Mouse (Mus musculus) gastrocnemius, adult 18-20 months (tissue): ENCODE results near the gene Fzd10. TPM values are rescaled to one million over a fixed set of nuclear protein-coding genes. Genes with fewer than 3 reads are reported as not detected.

Experiments used
- DNase-seq: peaks from one replicate; pipeline ENCODE4 v3.0.0; 2021; ENCODE audit warnings: low spot score
- long read RNA-seq, 2 experiments: library from polyadenylated mRNA; stranded (forward); transcript quantifications; one replicate each; pipeline ENCODE4 v2.0.0; 2021
- total RNA-seq, 2 experiments: library from RNA; stranded (reverse); gene quantifications; 2 replicates each; pipeline ENCODE4 v1.2.3; 2021

Gene Fzd10
- 1 to 10 TPM in 1 of 2 experiments, under 1 TPM in 1; 0.95 to 1.2 TPM for total RNA-seq
- long read RNA-seq, experiment 1, result 0 reads
- long read RNA-seq, experiment 2, result 0 reads

GRCm38 (mm10) chr5:128600072-128601021 is at the start of gene Fzd10:
Gene Fzd10, plus strand, starts transcription at chr5:128600844.
- no peak for DNase-seq

DNA sequence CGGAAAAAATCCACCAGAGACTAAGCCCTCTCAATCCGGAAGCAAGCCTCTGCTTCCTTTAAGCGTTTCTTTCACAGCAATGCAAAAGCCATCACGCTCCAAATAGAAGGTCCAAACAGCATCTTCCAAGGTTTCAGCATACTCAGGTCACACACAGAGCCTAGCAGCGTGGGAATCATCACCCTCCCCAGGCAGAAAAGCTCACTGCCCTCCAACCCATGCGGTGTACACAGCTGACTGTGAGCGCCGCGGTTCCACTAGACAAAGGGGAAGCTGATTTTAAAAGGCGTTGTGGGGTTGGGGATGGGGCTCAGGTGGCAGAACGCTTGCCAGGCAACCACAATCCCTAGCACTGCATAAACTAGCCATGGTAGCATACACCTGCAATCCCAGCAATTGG is 49.2 kb upstream of the Fzd10 start:
- no peak for DNase-seq

DNA sequence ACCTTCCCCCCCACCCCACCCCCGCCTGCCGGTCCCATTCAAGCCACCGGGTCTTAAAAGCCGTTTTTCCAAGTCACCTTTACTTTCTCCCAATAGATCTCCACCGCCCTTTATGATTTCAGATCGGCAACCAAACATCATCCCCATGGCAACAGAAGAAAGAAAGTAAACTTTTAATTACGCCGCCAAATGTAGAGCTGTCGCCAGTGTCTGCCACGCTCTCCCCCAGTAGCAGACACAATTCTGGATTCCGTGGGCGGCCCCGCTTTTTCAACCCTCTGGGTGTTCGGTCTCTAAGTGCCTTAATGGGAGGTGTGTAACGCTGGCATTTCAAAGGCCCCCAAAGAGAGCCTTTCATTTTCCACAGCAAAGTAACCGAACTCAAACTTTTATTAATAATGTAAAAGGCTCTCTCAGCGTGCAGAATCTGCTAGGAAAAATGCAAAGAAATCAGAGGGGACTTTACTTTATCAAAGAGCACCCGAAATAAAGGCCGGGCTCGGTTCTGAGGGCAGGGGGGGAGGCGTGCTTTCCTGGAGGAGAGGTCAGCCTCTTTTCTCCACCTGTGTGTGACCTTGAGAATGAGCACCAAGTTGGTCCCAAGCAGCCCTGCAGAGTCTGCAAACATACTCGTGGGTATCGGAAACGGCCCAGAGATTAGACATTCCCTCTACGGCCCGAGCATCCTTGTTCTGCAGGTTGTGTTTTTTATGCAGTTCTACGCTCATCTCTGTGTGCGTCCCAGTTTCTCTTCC is 48.3 kb upstream of the Fzd10 start:
- no peak for DNase-seq

DNA sequence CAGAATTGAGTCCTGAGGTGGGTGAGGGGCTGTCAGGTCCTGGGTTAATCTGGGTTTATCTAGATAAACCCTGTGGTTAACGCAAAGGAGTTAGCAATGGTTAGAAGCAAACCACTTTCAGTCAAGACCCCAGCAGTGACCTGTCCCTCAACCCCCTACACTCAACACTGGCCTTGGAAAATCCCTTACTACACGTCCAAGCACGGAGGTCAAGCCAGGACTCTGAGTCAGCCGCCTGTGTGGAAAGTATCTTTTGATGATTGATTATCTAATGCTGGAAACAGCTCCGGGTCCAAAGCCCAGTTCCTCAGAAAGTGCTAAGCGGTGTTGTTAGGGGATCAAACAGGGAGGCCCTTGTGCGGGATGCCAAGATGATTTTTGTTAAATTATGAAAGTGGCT is 42.5 kb upstream of the Fzd10 start:
- DNase-seq, result no peak

DNA sequence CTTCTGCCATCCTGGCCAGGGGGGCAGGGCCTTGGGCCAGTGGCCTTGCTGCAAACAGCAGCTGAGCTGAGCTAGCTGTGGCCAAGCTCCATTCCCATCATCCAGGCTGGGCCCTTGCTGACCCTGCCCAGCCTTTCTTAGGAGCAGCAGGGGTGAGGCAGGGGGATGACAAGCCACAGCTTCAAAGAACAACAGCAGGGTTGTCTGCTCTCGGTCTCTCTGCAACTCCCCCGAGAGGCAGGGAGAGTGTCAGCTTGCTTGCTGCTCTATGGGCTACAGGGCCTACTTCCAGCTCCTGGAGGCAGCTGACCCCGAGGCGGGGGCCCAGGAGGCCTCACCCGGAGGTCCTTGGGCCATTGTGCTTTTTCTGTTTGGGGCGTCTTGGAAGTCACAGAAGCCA is 33.3 kb upstream of the Fzd10 start:
- DNase-seq, result no peak

DNA sequence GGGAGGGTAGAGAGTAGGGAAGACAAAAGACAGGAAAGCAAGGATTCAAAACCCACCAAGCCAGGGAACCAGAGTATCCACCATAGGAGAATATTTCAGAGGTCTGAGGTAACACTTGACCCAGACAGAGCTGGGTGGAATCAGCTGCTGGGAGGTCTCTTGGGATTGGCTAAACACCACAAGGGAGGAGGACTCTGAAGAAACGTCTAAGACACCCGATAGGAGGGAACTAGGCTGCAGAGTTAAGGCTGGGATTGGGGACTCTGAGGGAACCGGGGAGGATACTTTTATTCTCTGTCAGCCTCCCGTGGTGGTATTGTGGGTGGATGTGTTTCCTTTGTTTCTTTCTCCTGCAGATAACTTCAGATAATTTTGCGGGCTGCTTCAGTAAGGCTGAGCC is 31.7 kb upstream of the Fzd10 start:
- DNase-seq, result no peak

DNA sequence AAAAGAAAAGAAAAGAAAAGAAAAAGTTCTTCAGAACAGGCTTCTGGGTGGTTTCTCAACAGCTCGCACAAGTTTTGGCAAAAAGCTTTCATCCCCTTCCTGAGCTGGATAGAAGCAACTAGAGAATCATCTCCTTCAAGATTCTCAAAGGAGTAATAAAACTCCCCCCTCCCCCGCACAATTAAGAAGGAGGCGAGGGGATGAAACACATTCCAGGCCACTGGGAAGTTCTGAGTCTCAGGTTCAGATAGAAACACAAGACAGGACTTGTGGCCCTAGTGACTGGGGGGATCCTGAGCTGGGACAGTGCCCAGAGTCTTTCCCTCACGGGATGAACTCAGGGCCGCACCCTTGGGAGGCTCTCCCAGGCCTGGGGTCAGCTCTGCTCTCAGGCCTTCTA is 30.6 kb upstream of the Fzd10 start:
- DNase-seq, result no peak

DNA sequence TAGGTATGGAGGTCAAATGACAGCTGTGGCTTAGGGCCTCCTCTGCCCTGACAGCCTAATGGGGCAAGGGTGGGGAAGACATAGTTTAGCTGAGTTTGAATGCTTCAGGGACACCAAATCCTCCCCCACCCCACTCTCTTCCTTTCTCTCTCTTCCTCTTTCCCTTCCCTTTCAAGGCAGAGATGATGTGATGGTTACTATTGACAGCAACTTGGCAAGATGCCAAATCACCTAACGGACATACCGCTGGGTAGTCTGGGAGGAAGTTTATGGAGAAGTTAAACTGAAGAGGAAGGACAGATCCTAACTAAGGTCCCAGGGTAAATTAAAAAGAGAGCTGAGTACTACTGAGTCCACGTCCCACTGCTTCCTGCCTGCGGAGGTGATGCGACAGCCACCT is 29.8 kb upstream of the Fzd10 start:
- DNase-seq, result no peak

- no peak for DNase-seq
Measured at GRCm38 (mm10) chr5:128571706-128572105, 28.9 kb upstream of the Fzd10 start.

DNA sequence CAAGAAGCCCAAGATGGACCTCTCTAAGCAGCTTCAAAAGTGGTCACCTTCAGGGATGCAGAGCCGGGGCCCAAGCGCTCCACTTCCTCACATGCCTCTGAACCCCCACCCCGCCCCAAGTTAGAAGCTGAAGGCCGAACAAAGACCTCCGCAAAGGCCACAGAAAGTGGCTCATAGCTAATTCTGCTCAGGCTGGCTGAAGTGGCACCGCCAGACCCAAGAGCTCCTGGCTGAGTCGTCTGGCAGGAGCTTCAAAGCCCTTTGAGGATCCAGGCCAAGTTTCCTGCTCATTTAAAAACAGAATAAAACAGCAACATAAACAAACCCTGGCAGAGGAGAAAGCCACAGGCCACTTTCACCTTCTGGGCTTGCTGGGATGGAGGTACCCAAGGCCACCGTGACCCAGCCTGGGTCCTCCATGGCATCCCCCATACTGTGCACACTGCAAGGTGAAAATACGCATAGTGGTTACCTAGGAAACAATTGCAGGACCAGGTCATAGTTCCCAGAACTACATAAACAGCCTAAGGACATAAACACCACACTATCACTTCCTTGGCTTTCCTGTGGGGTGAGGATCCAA is 24.6 kb upstream of the Fzd10 start:
- no peak for DNase-seq

- no peak for DNase-seq
Measured at GRCm38 (mm10) chr5:128579047-128579650, 21.5 kb upstream of the Fzd10 start.

DNA sequence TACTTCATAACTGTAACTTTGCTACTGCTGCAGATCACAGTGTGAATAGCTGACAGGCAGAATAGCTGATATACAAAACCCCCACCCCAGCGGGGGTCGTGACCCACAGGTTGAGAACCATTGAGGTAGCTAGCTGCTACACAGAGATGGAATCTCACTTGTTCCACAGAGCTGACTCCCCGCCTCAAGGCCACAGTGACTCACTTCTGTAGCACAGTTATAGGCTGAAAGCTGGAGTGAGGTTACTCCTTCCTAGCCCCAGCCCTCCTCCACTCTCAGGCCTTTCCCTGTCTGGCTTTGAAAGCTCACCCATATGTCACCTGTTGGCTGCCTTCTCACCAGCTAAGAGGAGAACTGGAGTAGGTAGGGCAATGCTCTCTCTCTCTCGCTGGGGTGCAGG is 19.7 kb upstream of the Fzd10 start:
- no peak for DNase-seq

DNA sequence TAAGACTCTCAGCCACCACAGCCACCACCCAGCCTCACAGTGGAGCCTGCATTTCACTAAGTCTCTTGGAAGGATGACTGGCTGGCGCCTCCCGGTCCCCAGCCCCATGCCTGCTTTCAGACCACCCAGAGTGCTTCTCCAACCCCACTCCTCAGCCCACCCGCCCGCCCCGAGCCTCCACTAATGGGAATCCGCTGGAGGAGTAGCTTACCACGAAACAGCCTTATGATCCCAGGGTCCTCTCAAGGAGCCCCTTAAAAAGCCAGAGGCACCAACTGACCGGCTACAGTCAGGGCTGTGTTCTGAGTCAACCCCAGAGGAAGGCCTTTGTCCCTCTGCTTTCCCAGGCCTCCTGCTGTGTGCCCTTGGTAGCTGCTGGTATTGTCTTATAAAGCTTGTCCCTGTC is 19.1 kb upstream of the Fzd10 start:
- DNase-seq, result no peak

GRCm38 (mm10) chr5:128589231-128589630 is 11.4 kb upstream of the Fzd10 start:
- DNase-seq, result no peak

DNA sequence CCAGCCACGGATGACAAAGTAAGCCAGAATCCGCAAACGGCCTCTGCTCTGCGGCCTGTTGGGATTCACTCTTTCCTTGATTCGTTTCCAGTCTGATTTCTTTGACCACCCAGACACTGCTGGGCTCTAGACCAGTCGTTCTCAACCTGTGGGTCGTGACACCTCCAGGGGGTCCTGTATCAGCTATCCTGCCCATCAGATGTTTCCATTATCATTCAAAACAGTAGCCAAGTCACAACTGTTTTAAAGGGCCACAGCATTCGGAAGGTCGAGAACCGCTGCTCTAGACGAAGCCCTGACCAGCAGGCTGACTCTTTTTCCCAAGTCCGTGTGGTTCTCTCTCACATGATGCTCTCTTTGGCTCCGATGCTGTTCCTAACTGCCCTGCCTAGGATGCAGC is 7.2 kb upstream of the Fzd10 start:
- no peak for DNase-seq

DNA sequence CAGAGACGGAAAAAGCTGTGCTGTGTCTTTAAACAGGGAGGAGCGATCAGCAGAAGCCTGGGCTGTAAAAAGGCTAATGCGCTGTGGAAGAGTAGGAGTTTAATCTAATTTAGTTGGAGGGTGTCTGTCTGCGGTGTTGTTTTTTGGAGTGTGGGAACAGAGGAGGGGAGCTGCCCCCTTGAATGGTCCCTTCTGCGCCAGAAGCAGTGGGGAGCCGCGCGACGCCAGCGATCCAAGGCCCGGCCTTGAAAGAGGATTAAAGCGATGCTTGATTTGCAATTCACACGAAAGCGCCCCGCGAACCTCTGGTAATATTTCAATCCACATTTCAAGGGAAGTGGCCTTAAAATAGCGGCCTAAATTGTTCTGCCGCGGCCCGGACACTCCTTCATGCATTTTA is 3.8 kb upstream of the Fzd10 start:
- DNase-seq, result no peak

- no peak for DNase-seq
Measured at GRCm38 (mm10) chr5:128597381-128597780, 3.3 kb upstream of the Fzd10 start.

DNA sequence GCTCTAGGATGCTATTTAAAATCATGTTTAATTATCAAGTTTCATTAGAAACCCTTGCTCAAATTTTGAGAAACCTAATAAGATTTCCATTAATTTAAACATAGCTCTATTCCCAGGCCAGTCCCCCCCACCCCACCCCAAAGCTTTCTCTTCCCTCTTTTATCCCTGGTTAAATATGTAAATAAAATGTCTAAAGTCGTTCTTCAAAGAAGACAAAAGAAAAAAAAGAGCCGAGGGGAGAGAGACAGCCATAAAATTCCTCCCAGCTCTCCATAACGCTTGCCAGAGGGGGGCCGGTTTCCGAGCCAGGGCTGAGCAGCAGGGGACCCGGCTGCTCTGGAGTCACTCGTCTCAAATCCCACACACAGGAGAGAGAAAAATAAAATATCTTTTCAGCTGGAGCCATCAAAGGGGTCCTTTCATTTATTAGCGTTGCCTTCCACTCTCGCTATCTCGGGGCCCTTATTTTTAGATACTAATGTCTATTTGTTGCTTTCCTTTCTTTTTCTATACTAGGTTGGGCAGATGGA is 2.4 kb upstream of the Fzd10 start:
- no peak for DNase-seq

DNA sequence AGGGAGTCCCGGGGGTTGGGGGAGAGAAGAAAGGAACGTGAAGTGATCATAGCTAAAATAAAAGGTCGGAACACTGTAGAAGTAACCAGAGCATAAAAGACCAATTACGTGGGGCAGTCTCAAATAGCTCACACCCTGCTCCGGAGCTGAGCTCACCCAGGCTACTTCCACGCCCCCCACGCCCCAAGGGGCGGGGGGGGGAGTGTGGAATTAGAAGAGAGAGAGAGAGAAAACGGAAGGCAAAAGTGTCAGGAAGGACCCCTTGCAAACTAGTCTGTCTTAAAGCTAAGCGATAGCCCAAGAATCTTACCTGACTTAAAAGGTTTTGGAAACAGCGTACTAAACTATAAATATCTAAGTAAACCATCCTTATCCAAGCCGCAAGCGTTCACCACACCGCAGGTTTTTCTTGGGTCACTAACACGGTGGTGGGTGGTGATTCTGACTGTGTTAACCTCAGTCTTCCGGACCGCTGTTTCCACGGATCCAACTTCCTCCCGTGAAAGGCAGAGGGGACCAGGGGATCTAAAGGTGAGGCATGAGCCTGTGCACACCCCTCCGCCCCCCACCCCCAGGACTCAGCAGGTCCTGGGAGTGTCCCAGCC is 1.8 kb upstream of the Fzd10 start:
- no peak for DNase-seq

- no peak for DNase-seq
Measured at GRCm38 (mm10) chr5:128599365-128600071, 1.1 kb upstream of the Fzd10 start.
